Mouse (Mus musculus): ENCODE measurements around the gene Smok3b. TPM values are rescaled to one million over a fixed set of nuclear protein-coding genes. Genes with fewer than 3 reads are reported as not detected.
"Not testable (repeated sequence)": the region's sequence is repeated elsewhere in the genome, so short reads cannot be mapped to it uniquely, and the experiment has no call there.

The Smok3b gene
- not detected for total RNA-seq (2021)
- long read RNA-seq, experiment 1: 0 reads
- long read RNA-seq, experiment 2: 0 reads

DNA sequence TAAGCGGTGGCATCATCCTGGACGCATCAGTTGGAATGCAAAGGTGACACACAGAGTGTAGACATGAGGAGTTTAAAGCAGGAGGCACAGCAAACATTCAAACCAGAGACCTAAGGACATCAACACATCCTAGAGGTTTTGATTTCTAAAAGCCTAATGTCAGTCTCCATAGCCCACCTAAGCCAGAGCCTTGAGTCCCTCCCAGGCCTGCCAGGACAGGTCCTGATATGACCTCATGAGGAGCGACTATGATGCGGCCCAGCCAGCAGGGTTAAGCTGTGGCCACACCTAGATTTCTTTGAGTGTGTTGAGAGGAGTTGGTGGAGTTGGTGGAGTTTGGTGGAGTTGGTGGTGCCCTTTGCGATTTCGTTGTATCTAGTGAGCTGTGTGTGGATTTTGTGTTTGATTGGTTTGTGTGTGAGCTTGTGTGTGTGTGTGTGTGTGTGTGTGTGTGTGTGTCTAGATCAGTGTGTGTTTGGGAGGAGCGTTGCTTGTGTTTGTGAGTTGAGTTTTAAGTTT lies at the start of gene Smok3b, which contains the start of gene Smok3a:
Gene Smok3b (plus strand): TSS at position 469 of the 519 bp plus-strand sequence.
Gene Smok3a (plus strand): TSS at position 301 of the 519 bp plus-strand sequence.
- DNase-seq: not testable (repeated sequence)

- no peak for DNase-seq
Measured at GRCm38 (mm10) chr5:137973161-137973560, 48.1 kb upstream of the Smok3b start.

- no peak for DNase-seq
Measured at GRCm38 (mm10) chr5:137973738-137974137, 47.5 kb upstream of the Smok3b start.

GRCm38 (mm10) chr5:137974724-137975123 lies 46.5 kb upstream of the Smok3b start:
- DNase-seq: no peak

- DNase-seq: no peak
Measured at GRCm38 (mm10) chr5:137975434-137975833, 45.8 kb upstream of the Smok3b start.

- DNase-seq: no peak
Measured at GRCm38 (mm10) chr5:137977291-137977690, 43.9 kb upstream of the Smok3b start.

- no peak for DNase-seq
Measured at GRCm38 (mm10) chr5:137979081-137979480, 42.1 kb upstream of the Smok3b start.

DNA sequence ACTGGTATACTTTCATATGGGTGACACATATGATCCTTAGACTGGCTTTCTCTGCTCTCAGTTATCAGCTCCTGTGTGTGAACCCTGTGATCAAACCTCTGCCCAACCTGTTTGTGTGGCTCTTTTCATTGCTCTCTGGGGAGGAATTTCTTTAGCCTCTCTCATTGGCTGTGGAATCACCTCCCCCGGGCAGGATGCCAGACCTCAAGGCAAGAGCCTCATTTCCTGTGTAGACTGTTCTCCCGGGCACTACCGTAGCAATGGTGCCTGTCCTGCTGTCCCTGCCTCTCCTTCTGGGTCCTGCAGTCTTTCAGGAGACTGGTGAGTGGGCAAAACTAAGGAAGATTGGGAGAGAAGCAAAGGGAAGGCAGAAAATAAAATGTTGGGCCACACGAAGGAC lies 39.9 kb upstream of the Smok3b start, which contains the start of gene Azgp1:
Gene Azgp1 (plus strand): TSS at position 221 of the 400 bp plus-strand sequence.
- DNase-seq: peak; percentile 21 to 36

DNA sequence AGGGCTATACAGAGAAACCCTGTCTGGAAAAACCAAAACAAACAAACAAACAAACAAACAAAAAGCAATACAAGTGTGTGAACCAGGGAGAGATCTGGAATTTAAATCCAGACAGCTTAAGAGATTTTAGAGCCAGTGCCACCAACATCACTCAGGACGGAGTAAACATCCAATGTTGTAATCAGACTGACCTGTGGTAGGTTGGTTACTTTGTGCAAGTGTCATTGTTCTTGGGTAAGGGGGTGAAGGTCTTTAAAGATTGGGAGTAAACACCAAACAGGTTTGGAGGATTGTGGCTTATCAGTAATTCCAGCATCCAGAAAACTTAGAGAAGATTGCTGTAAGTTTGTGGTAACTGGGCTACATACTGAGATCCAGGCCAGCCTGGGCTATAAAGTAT lies 34.9 kb upstream of the Smok3b start:
- no peak for DNase-seq

DNA sequence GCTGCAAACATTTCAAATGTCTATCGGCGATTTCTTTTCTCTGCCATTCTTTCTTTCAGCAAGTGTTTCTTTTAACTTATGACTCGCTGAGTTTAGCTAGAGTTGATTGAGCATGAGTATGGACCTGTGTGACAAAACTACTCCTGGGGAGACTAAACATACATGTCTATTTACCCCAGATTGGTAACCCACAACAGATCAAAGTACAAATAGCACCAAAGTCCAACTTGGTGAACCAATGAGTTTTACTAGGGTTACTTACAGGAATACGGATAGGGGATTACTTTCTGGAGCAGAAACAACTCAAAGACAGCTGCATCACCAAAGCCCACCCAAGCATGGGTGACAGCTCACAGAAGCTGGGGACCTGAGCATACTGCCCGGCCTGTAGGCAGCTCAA lies 11.8 kb upstream of the Smok3b start:
- no peak for DNase-seq

DNA sequence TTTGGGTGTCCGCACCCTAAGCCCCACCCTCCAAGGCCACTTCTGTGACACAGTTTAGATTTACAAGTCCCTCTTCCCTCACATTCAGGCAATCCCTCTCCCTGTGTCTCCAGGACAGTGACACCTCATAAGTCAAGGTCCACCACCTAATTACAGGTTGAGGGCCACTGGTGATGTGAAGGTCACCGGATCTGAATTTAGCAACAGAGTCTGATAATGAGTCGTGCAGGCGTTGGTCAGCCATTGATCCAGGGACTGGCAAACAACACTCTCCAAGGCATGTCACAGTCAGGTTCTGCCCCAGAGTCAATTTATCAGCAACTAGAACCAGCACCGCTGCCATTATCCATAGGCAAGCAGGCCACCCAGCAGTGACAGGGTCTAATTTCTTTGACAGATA lies 8.8 kb upstream of the Smok3b start:
- no peak for DNase-seq

- no peak for DNase-seq
Measured at GRCm38 (mm10) chr5:138016530-138016929, 4.7 kb upstream of the Smok3b start.

- DNase-seq: no peak
Measured at GRCm38 (mm10) chr5:138016997-138017396, 4.2 kb upstream of the Smok3b start.

DNA sequence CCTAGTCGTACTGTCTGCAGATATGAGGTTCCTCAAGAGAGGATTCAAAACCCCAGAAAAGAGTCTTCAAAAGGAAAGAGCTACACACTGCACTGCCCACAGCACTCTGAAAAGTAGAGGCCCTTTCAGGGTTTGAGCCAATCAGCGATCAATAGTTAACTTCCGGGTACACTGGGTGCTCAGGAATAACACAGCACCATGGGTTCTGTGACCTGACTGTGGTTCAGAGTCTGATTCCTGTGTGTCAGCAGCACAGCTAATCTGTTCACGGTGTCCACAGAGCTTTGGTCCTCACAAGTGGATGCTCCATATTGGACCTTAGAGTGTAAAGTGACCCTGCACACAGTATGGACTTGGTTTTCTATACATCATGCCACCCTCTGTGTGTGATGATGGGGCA lies 1.7 kb upstream of the Smok3b start:
- DNase-seq: not testable (repeated sequence)

- not testable (repeated sequence) for DNase-seq
Measured at GRCm38 (mm10) chr5:138052894-138053293, 31.7 kb downstream of the Smok3b start, which contains the start of gene Smok3c. TSS of gene Smok3c (plus strand) at chr5:138053194.

DNA sequence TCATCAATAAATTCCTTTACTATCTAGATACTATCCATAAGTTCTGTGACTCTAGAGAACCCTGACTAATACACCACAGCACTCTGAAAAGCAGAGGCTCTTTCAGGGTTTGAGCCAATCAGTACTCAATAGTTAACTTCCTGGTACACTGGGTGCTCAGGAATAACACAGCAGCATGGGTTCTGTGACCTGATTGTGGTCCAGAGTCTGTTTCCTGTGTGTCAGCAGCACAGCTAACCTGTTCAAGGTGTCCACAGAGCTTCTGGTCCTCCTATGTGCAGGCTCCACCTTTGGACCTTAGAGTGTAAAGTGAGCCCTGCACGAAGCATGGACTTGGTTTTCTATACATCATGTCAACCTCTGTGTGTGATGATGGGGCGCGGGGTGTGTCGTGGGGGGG lies 52.6 kb downstream of the Smok3b start:
- no peak for DNase-seq

GRCm38 (mm10) chr5:138075684-138076083 lies 54.5 kb downstream of the Smok3b start:
- DNase-seq: peak in 1 of 2 experiments; percentile 25

- DNase-seq: no peak
Measured at GRCm38 (mm10) chr5:138076148-138076547, 54.9 kb downstream of the Smok3b start.

- no peak for DNase-seq
Measured at GRCm38 (mm10) chr5:138080456-138080855, 59.2 kb downstream of the Smok3b start.

DNA sequence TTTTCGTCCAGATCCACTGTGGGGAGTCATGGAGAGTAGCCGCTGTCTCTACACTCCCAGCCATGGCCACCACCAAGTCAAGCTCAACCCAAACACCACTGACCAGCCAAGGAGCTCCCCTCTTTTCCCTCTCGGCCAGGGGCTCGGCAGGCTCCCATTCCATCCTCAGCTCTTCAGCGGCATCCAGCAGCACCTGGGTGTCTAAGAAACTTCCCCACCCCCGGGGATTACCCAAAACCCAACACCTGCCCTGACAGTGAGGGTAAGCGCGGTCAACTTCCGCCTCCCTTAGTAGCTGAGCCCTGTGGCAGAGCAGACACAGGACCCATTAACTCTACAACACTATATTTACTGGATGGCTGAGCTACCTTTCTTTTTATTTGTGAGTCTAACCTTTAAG lies 60.2 kb downstream of the Smok3b start:
- DNase-seq: no peak

GRCm38 (mm10) chr5:138083318-138083900 lies 62.2 kb downstream of the Smok3b start:
- DNase-seq: no peak

GRCm38 (mm10) chr5:138083936-138084335 lies 62.7 kb downstream of the Smok3b start:
- DNase-seq: no peak

GRCm38 (mm10) chr5:138084507-138084906 lies 63.3 kb downstream of the Smok3b start:
- no peak for DNase-seq

DNA sequence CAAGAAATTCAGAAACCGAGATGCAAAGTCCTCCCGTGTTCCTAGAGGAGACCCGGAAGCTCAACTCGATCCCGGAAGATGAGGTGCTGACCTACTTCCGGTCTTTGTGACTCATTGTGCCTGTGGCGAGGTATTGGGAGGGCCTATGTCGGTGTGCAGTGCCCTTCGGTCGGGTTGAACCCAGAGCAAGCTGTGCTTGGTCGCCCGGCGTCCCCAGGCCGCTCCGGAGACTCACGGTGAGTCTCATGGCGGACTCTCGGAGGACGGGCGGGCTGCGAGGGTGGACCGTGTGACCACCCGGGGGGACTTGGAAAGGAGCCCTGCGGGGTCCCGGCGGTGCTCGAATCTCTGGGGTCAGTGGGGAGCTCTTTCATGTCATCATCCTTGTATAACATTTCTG lies 63.8 kb downstream of the Smok3b start, which contains the start of gene Zkscan1:
Gene Zkscan1 (plus strand): TSS at position 89 of the 400 bp plus-strand sequence.
- DNase-seq: peak; percentile 86 to 88

Data from adrenal gland, postnatal 36 days (tissue).